Comparison of ENCODE assay signal across 8 mouse cellular contexts in the genomic region with DNA sequence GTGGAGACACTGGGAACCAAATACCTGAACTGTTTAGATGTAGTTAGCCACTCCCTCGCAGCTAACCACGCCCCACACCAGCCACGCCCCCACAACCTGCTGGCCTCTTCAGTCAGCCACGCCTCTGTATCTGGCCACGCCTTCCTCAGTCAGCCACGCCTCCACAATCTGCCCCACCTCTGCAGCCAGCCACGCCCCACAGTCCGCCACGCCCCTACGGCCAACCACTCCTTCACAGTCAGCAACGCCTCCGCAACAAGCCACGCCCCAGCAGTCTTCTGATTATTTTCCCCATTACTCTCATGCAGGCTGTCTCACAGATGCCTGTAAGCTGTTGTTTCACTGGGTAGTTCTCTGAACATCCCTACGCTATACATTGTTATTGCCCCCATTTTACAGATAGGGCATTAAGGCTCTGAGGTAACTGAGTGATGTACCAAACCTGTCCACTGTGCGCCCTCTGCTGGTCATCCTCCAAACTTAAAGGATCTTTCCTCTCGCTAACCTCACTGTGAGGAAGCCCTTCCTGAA. TPM values are rescaled to one million over a fixed set of nuclear protein-coding genes. Genes with fewer than 3 reads are reported as not detected.
DNase-seq lines count a peak whose midpoint lies in the region; ATAC-seq and TF ChIP-seq lines count a peak whose summit lies in the region.

No protein-coding gene starts in this region.

- TF ChIP-seq CTCF in lung, postnatal 0 days (IDR thresholded peaks at IDR 0.05): peak; percentile 77

- no peak overlapping the region for H3K9ac ChIP-seq in lung, postnatal 0 days (replicated peaks; ENCODE audit: low read depth)

- no peaks in the 10 kb centered on the region for H3K4me1 ChIP-seq in lung, postnatal 0 days (ENCODE audit: insufficient read depth, low read depth, low read length)

- DNase-seq in cerebellum, adult 9-10 months: peak; percentile 54
- peak; percentile 65 for DNase-seq in CD4-positive helper T cell, adult 2 months (ENCODE audit: low read depth, low spot score)
- peak; percentile 71 for DNase-seq in c-Kit-negative CD71-positive TER-119-positive erythroid progenitor cells, embryonic 14.5 days (ENCODE audit: low read depth, low spot score)
- DNase-seq in kidney, postnatal 10 days: peak; percentile 77
- peak; percentile 43 for DNase-seq in lung, postnatal 0 days (ENCODE audit: low spot score)
- DNase-seq in spleen, postnatal 10 days (ENCODE audit: low spot score in 2 of 2): peak; percentile 48 to 87

- 22% methylated on average over 16 of the region's 16 CpGs for WGBS in lung, postnatal 0 days

- no peak overlapping the region for H3K4me3 ChIP-seq in lung, postnatal 0 days (ENCODE audit: low read depth, low read length)

- H3K27ac ChIP-seq in lung, postnatal 0 days (ENCODE audit: low read length): no peak overlapping the region

- TF ChIP-seq EP300 in lung, postnatal 0 days (IDR thresholded peaks at IDR 0.05): no peak

- H3K9me3 ChIP-seq in lung, postnatal 0 days (ENCODE audit: low read length): no peaks in the 10 kb centered on the region

- no peaks in the 10 kb centered on the region for H3K27me3 ChIP-seq in lung, postnatal 0 days (replicated peaks; ENCODE audit: insufficient read depth, low read length)

- ATAC-seq in cerebellum, adult (ENCODE audit: insufficient number of reproducible peaks, low FRiP score, low TSS enrichment): no peak
- ATAC-seq in granulocyte monocyte progenitor cell, adult 5-6 weeks (replicated peaks; ENCODE audit: poor library complexity, severe bottlenecking): peak; percentile 95
- ATAC-seq in lung, postnatal 0 days: peak; percentile 59

- H3K4me2 ChIP-seq in lung, postnatal 0 days (replicated peaks; ENCODE audit: low read depth, low read length): no peak overlapping the region

- H3K36me3 ChIP-seq in lung, postnatal 0 days (ENCODE audit: insufficient read depth, low read length): no peaks in the 10 kb centered on the region

RNA-seq across cellular contexts. Expression of a gene that starts 16.2 kb away (rescaled TPM):
- total RNA-seq in granulocyte monocyte progenitor cell, adult 5-6 weeks (2014; fragmentation: Nextera tagmentation): 22.3 and 53.9 TPM in 2 replicates
- 19.7 and 24.1 TPM in 2 replicates for total RNA-seq in granulocyte monocyte progenitor cell, adult 5-6 weeks (2017)
- 78.6 and 87.2 TPM in 2 replicates for polyA plus RNA-seq in lung, postnatal 0 days (2015; fragmentation: Nextera tagmentation; extraction: Ambion mirVana)

RNA-seq across cellular contexts. Expression of a gene that starts 53.5 kb away (rescaled TPM):
- 30.0 and 39.3 TPM in 2 replicates for total RNA-seq in granulocyte monocyte progenitor cell, adult 5-6 weeks (2014; fragmentation: Nextera tagmentation)
- 57.8 and 64.9 TPM in 2 replicates for total RNA-seq in granulocyte monocyte progenitor cell, adult 5-6 weeks (2017)
- polyA plus RNA-seq in lung, postnatal 0 days (2015; fragmentation: Nextera tagmentation; extraction: Ambion mirVana): 10.6 and 11.0 TPM in 2 replicates

RNA-seq across cellular contexts. Expression of a gene that starts 56.3 kb away (rescaled TPM):
- total RNA-seq in granulocyte monocyte progenitor cell, adult 5-6 weeks (2014; fragmentation: Nextera tagmentation): not detected in 2 replicates
- not detected in 2 replicates for total RNA-seq in granulocyte monocyte progenitor cell, adult 5-6 weeks (2017)
- polyA plus RNA-seq in lung, postnatal 0 days (2015; fragmentation: Nextera tagmentation; extraction: Ambion mirVana): 0.21 and 0.30 TPM in 2 replicates
